22 mouse cellular contexts compared by ENCODE assay signal in the genomic region with DNA sequence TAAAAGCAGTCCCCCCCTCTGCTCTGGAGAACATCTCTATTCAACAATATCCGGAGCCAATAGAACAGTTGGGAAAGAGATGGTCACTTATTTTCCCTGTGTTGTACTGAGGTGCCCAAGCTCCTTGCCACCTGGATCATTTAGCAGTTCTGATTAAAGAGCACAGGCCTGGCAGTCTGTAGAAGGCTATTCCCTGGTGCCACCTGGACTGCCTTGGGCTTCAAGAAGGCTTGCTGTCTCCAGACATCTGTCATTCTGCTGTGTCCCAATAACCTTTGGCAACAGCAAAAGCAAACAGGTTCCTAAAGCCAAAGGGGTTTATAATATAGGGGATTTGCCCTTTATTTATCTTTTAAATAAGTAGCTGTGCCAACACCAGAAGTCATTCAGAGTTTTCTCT.
DNase-seq lines count a peak whose midpoint lies in the region; ATAC-seq lines count a peak whose summit lies in the region.
"Had no signal": no experiment of that assay in that cellular context is flagged by ENCODE, and none has a peak within 500 bp of the region (broad histone marks: within the 10 kb centered on the region; RNA-seq: fewer than 3 reads in every experiment).

No protein-coding gene starts in this region.

- H3K27me3 ChIP-seq in heart, embryonic 12.5 days (replicated peaks) = no peaks in the 10 kb centered on the region
- H3K27me3 ChIP-seq in midbrain, embryonic 10.5 days (ENCODE audit: low read depth, poor library complexity, severe bottlenecking) = no peaks in the 10 kb centered on the region
- H3K27me3 ChIP-seq: CH12.LX; embryonic facial prominence, embryonic 12.5 days; forebrain, embryonic 15.5 days; hindbrain, embryonic 12.5 days; Patski had no signal

- no peaks in the 10 kb centered on the region for H3K9me3 ChIP-seq in heart, embryonic 12.5 days (replicated peaks)
- no peaks in the 10 kb centered on the region for H3K9me3 ChIP-seq in midbrain, embryonic 10.5 days (replicated peaks)
- H3K9me3 ChIP-seq: embryonic facial prominence, embryonic 12.5 days; forebrain, embryonic 15.5 days; hindbrain, embryonic 12.5 days had no signal

- no peak for ATAC-seq in heart, embryonic 12.5 days (ENCODE audit: insufficient number of reproducible peaks, low FRiP score)
- ATAC-seq: activated CD4-positive, CD25-positive, alpha-beta regulatory T cell, adult 4 months; forebrain, embryonic 15.5 days; hindbrain, embryonic 16.5 days; inflammation-experienced regulatory T-cells, adult 6 months; intestine, postnatal 0 days; Patski had no signal

- no peak overlapping the region for H3K4me2 ChIP-seq in heart, embryonic 12.5 days
- H3K4me2 ChIP-seq: embryonic facial prominence, embryonic 12.5 days; forebrain, embryonic 15.5 days; hindbrain, embryonic 12.5 days had no signal

- H3K9ac ChIP-seq in heart, embryonic 12.5 days = no peak overlapping the region
- H3K9ac ChIP-seq: embryonic facial prominence, embryonic 12.5 days; forebrain, embryonic 15.5 days; hindbrain, embryonic 12.5 days had no signal

- 89% methylated on average over 1 of the region's 1 CpGs for WGBS in heart, embryonic 12.5 days
- WGBS in midbrain, embryonic 10.5 days = 96% methylated on average over 1 of the region's 1 CpGs

- no peak overlapping the region for H3K27ac ChIP-seq in heart, embryonic 12.5 days (ENCODE audit: poor library complexity, severe bottlenecking)
- no peak overlapping the region for H3K27ac ChIP-seq in midbrain, embryonic 10.5 days (replicated peaks)
- H3K27ac ChIP-seq: embryonic facial prominence, embryonic 12.5 days; forebrain, embryonic 15.5 days; hindbrain, embryonic 12.5 days had no signal

- H3K36me3 ChIP-seq in heart, embryonic 12.5 days = no peaks in the 10 kb centered on the region
- no peaks in the 10 kb centered on the region for H3K36me3 ChIP-seq in midbrain, embryonic 10.5 days
- H3K36me3 ChIP-seq: embryonic facial prominence, embryonic 12.5 days; forebrain, embryonic 15.5 days; hindbrain, embryonic 12.5 days had no signal

- peak; percentile 97 for DNase-seq in brain, adult 2 months (ENCODE audit: low read depth, low spot score)
- peak; percentile 82 for DNase-seq in cerebellum, adult 11-12 months
- peak; percentile 85 for DNase-seq in cerebellum, adult 9-10 months
- peak; percentile 66 to 81 for DNase-seq in cerebellum, postnatal 25 days
- no peak for DNase-seq in midbrain, embryonic 10.5 days (ENCODE audit: low spot score)
- no peak for DNase-seq in liver
- DNase-seq: adrenal gland, postnatal 14 days; embryo, embryonic 11 days; gastrocnemius, postnatal 36 days; heart, adult 11 months; heart, postnatal 10 days; heart, postnatal 4 days had no signal

- H3K4me3 ChIP-seq in heart, embryonic 12.5 days = no peak overlapping the region
- H3K4me3 ChIP-seq in midbrain, embryonic 10.5 days = no peak overlapping the region
- H3K4me3 ChIP-seq: embryonic facial prominence, embryonic 12.5 days; forebrain, embryonic 15.5 days; hindbrain, embryonic 12.5 days had no signal

- H3K4me1 ChIP-seq in heart, embryonic 12.5 days (replicated peaks) = no peaks in the 10 kb centered on the region
- no peaks in the 10 kb centered on the region for H3K4me1 ChIP-seq in midbrain, embryonic 10.5 days
- H3K4me1 ChIP-seq: embryonic facial prominence, embryonic 12.5 days; forebrain, embryonic 15.5 days; hindbrain, embryonic 12.5 days had no signal

Comparison
In these comparisons a context has a peak if more than half of its experiments do, and no peak if none do; other contexts are left out.
1. DNase-seq: peak in brain, adult 2 months (single experiment), cerebellum, adult 11-12 months (single experiment), cerebellum, adult 9-10 months (single experiment) and cerebellum, postnatal 25 days (2 of 2); none in midbrain, embryonic 10.5 days (single experiment) and liver (single experiment).